Mouse (Mus musculus) urinary bladder, postnatal 25 days (tissue): ENCODE data around the gene Batf2.
"Not testable (repeated sequence)": the region's sequence is repeated elsewhere in the genome, so short reads cannot be mapped to it uniquely, and the experiment has no call there.

ENCODE experiments used
- DNase-seq: peaks from one replicate; pipeline ENCODE4 v3.0.0; 2022; ENCODE audit warnings: low spot score

The Batf2 gene

GRCm38 (mm10) chr19:6140678-6141393 lies at the start of gene Batf2:
TSS of gene Batf2 (plus strand) at chr19:6140983.
- DNase-seq: peak; percentile 83

- DNase-seq: no peak
Measured at GRCm38 (mm10) chr19:6094119-6094518, 46.7 kb upstream of the Batf2 start, which contains the start of gene AC131692.1. TSS of gene AC131692.1 (plus strand) at chr19:6094419.

GRCm38 (mm10) chr19:6097847-6098246 lies 42.9 kb upstream of the Batf2 start:
- no peak for DNase-seq

- no peak for DNase-seq
Measured at GRCm38 (mm10) chr19:6101186-6101585, 39.6 kb upstream of the Batf2 start.

GRCm38 (mm10) chr19:6102169-6102853 lies 38.5 kb upstream of the Batf2 start:
- DNase-seq: no peak

GRCm38 (mm10) chr19:6104476-6104875 lies 36.3 kb upstream of the Batf2 start:
- DNase-seq: no peak

GRCm38 (mm10) chr19:6105586-6105985 lies 35.2 kb upstream of the Batf2 start, which contains the start of gene Naaladl1:
TSS of gene Naaladl1 (plus strand) at chr19:6105782.
- DNase-seq: no peak

GRCm38 (mm10) chr19:6113116-6113515 lies 27.7 kb upstream of the Batf2 start:
- DNase-seq: no peak

GRCm38 (mm10) chr19:6116113-6116850 lies 24.5 kb upstream of the Batf2 start:
- DNase-seq: no peak

GRCm38 (mm10) chr19:6117346-6117985 lies 23.3 kb upstream of the Batf2 start:
- DNase-seq: no peak

- DNase-seq: peak; percentile 73
Measured at GRCm38 (mm10) chr19:6117986-6118676, 22.7 kb upstream of the Batf2 start, which contains the start of gene Sac3d1. TSS of gene Sac3d1 (minus strand) at chr19:6118650.

- no peak for DNase-seq
Measured at GRCm38 (mm10) chr19:6118677-6119185, 22.1 kb upstream of the Batf2 start.

- DNase-seq: no peak
Measured at GRCm38 (mm10) chr19:6121761-6122160, 19.0 kb upstream of the Batf2 start.

GRCm38 (mm10) chr19:6123330-6123729 lies 17.5 kb upstream of the Batf2 start:
- no peak for DNase-seq

- DNase-seq: no peak
Measured at GRCm38 (mm10) chr19:6124898-6125297, 15.9 kb upstream of the Batf2 start.

GRCm38 (mm10) chr19:6126289-6126688 lies 14.5 kb upstream of the Batf2 start:
- peak; percentile 42 for DNase-seq

GRCm38 (mm10) chr19:6126789-6127580 lies 13.8 kb upstream of the Batf2 start:
- DNase-seq: no peak

- peak; percentile 90 for DNase-seq
Measured at GRCm38 (mm10) chr19:6127760-6128341, 12.9 kb upstream of the Batf2 start, which contains the start of gene Snx15. TSS of gene Snx15 (minus strand) at chr19:6128304.

- DNase-seq: not testable (repeated sequence)
Measured at GRCm38 (mm10) chr19:6130414-6131128, 10.2 kb upstream of the Batf2 start.
